Mouse (Mus musculus): ENCODE data around the gene Tnrc6b. TPM values are rescaled to one million over a fixed set of nuclear protein-coding genes. Genes with fewer than 3 reads are reported as not detected.
"Not testable (repeated sequence)": the region's sequence is repeated elsewhere in the genome, so short reads cannot be mapped to it uniquely, and the experiment has no call there.

Gene Tnrc6b
- polyA plus RNA-seq, 1 experiment: 8.9 TPM

DNA sequence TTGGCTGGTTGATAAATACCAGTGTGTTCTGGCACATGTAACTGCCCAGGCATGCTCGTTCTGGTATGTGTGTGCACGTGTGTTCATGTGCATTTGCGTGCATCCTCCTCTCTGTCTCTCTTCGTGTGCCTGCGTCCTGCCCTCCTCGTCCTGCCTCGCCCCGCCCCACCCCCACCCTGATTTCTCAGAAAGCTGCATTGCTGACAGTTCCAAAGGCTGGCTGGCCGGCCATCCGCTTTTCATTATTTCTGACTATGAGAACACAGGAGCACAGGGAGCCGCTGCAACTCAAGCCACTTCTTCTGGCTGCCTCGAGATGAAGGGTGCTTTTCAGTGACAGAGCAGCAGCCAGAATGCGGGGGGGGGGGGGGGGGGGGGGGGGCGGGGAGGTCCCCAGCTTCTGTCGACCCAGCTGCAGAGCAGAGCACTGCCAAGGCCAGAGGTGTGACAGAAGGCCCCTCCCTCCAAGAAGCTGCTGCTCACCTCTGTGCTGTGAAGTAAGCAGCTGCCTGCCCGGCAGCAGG lies 219.0 kb downstream of the Tnrc6b start:
- H3K79me2 ChIP-seq (ENCODE audit: control insufficient read depth, insufficient read depth): no peaks in the 10 kb centered on the region
- peaks cover 51% of the 10 kb centered on the region for H3K36me3 ChIP-seq (ENCODE audit: control insufficient read depth, insufficient read depth)
- H3K27me3 ChIP-seq (ENCODE audit: control insufficient read depth, insufficient read depth, insufficient read length): no peaks in the 10 kb centered on the region
- no peak overlapping the region for H3K4me3 ChIP-seq
- H3K4me2 ChIP-seq (ENCODE audit: low read depth): no peak overlapping the region
- no peak overlapping the region for H3ac ChIP-seq (ENCODE audit: control insufficient read depth, insufficient read length)
- TF ChIP-seq TCF3 (IDR thresholded peaks at IDR 0.05; ENCODE audit: insufficient read length, low read depth) (no peak), MYOD1 (IDR thresholded peaks at IDR 0.05; ENCODE audit: control insufficient read depth in 1 of 3, insufficient read length in 2 of 3, low read depth in 2 of 3) (no peak), E2F4 (IDR thresholded peaks at IDR 0.05; ENCODE audit: insufficient read depth) (no peak), POLR2AphosphoS2 (IDR thresholded peaks at IDR 0.05; ENCODE audit: insufficient read length, low read depth) (no peak), POLR2A (IDR thresholded peaks at IDR 0.05; ENCODE audit: insufficient read length, low read depth) (no peak), USF1 (IDR thresholded peaks at IDR 0.05; ENCODE audit: low read depth) (no peak), MAX (IDR thresholded peaks at IDR 0.05; ENCODE audit: low read depth) (no peak), TCF12 (IDR thresholded peaks at IDR 0.05; ENCODE audit: insufficient read depth, poor library complexity, severe bottlenecking) (no peak), MYOG (IDR thresholded peaks at IDR 0.05; ENCODE audit: control insufficient read depth in 1 of 3, insufficient read depth in 1 of 3, insufficient read length in 2 of 3, low read depth in 2 of 3) (no peak), SRF (IDR thresholded peaks at IDR 0.05; ENCODE audit: control insufficient read depth, insufficient read length, low read depth) (no peak)

DNA sequence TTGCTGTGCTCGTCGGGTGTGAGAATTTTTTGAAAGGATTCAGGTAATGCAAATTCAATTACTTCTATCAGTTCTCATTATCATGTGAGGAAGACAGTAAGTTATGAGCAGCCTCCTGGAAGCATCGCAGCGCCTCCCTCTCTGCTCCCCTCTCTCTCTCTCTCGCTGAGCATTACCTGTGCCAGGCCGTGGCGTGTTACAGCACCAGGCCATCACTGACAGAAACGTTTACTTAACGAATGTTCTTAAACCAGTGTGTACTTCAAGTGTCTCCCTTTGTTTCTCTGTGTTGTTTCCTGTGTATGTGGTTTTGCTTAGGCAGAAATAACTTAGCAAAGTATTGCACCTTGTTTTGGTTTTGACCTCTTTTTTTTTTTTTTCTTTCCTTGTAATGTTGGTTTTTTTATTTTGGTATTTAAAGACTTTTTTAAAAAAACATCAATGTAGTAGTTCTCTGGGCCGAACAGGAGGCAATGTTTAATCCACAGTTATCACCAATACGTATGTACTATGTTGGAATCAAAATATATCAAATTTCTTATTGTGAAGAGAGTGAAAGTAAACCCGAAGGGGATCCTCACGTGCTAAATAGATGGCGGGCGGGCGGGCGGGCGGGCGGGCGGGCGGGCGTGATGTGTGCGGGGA lies 219.7 kb downstream of the Tnrc6b start:
- not testable (repeated sequence) for H3K4me3 ChIP-seq; H3K79me2 ChIP-seq (ENCODE audit: control insufficient read depth, insufficient read depth); H3ac ChIP-seq (ENCODE audit: control insufficient read depth, insufficient read length); H3K4me2 ChIP-seq (ENCODE audit: low read depth); H3K27me3 ChIP-seq (ENCODE audit: control insufficient read depth, insufficient read depth, insufficient read length)
- H3K36me3 ChIP-seq (ENCODE audit: control insufficient read depth, insufficient read depth): peaks cover 47% of the 10 kb centered on the region

DNA sequence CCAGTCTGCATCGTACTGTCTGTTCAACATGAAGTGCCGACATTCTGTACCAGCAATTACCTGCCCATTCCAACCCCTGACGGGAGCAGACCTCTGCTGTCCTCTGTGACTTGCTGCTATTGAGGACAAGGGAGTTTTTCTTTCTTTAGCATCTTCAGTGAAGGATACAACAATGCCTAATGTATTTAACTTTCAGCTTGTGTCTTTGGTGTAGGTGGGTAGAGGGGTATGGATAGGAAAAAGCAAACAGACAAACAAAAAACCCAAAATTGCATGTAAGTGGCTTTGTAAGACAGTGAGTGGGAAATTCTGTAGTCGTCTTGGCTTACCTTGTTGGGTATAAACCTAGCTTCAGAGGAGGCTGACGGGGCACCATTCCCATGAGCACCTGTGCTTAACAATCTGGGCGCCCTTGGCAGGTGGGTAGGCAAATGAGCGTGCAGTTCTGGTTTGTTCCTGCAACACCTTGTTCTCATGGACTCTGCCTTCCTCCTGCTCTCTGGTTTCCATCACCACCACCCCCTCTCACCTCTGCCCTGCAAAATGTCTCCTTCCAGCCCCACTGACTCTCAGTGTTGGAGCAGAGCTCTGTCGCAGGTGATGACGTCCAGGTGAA lies 220.3 kb downstream of the Tnrc6b start:
- no peaks in the 10 kb centered on the region for H3K27me3 ChIP-seq (ENCODE audit: control insufficient read depth, insufficient read depth, insufficient read length)
- peaks cover 47% of the 10 kb centered on the region for H3K36me3 ChIP-seq (ENCODE audit: control insufficient read depth, insufficient read depth)
- H3K4me3 ChIP-seq: no peak overlapping the region
- no peak overlapping the region for H3ac ChIP-seq (ENCODE audit: control insufficient read depth, insufficient read length)
- TF ChIP-seq SRF (IDR thresholded peaks at IDR 0.05; ENCODE audit: control insufficient read depth, insufficient read length, low read depth): no peak
- no peak for TF ChIP-seq MYOD1 (IDR thresholded peaks at IDR 0.05; ENCODE audit: control insufficient read depth in 1 of 3, insufficient read length in 2 of 3, low read depth in 2 of 3)
- TF ChIP-seq POLR2A (IDR thresholded peaks at IDR 0.05; ENCODE audit: insufficient read length, low read depth): no peak
- no peak for TF ChIP-seq TCF3 (IDR thresholded peaks at IDR 0.05; ENCODE audit: insufficient read length, low read depth)
- H3K4me2 ChIP-seq (ENCODE audit: low read depth): no peak overlapping the region
- no peaks in the 10 kb centered on the region for H3K79me2 ChIP-seq (ENCODE audit: control insufficient read depth, insufficient read depth)

DNA sequence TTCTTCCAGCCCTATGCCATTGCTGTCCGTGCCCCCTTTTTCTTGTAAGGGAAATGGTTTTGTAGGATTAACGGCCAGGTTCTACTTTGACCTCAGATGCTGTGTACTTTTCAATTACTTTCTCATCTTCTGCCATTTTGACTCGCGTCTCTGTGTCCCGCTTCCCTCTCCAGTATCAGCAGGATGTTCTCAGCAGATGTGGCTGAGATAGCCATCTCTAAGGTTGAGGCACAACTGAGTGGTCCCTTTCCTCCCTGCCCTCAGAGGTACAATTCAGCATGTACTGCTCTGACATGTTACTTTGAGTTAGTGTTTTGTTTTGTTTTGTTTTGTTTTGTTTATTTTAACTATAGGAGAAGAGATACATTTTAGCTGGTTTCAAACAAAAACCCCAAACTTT lies 223.7 kb downstream of the Tnrc6b start:
- Histone ChIP-seq H3K27me3 (ENCODE audit: control insufficient read depth, insufficient read depth, insufficient read length) (no peaks in the 10 kb centered on the region), H3K36me3 (ENCODE audit: control insufficient read depth, insufficient read depth) (peaks cover 17% of the 10 kb centered on the region), H3K79me2 (ENCODE audit: control insufficient read depth, insufficient read depth) (no peaks in the 10 kb centered on the region), H3K4me3 (no peak overlapping the region), H3ac (ENCODE audit: control insufficient read depth, insufficient read length) (no peak overlapping the region), H3K4me2 (ENCODE audit: low read depth) (no peak overlapping the region)
- TF ChIP-seq MYOD1 (IDR thresholded peaks at IDR 0.05; ENCODE audit: control insufficient read depth in 1 of 3, insufficient read length in 2 of 3, low read depth in 2 of 3): no peak
- TF ChIP-seq E2F4 (IDR thresholded peaks at IDR 0.05; ENCODE audit: insufficient read depth): no peak
- TF ChIP-seq POLR2AphosphoS2 (IDR thresholded peaks at IDR 0.05; ENCODE audit: insufficient read length, low read depth): no peak
- no peak for TF ChIP-seq TCF12 (IDR thresholded peaks at IDR 0.05; ENCODE audit: insufficient read depth, poor library complexity, severe bottlenecking)
- no peak for TF ChIP-seq REST (IDR thresholded peaks at IDR 0.05; ENCODE audit: insufficient read depth, insufficient read length)
- TF ChIP-seq CEBPB (IDR thresholded peaks at IDR 0.05; ENCODE audit: insufficient read depth, poor library complexity, severe bottlenecking): no peak
- no peak for TF ChIP-seq SRF (IDR thresholded peaks at IDR 0.05; ENCODE audit: control insufficient read depth, insufficient read length, low read depth)
- no peak for TF ChIP-seq USF1 (IDR thresholded peaks at IDR 0.05; ENCODE audit: low read depth)
- no peak for TF ChIP-seq MYOG (IDR thresholded peaks at IDR 0.05; ENCODE audit: control insufficient read depth in 1 of 3, insufficient read depth in 1 of 3, insufficient read length in 2 of 3, low read depth in 2 of 3)
- TF ChIP-seq POLR2A (IDR thresholded peaks at IDR 0.05; ENCODE audit: insufficient read length, low read depth): no peak
- no peak for TF ChIP-seq MAX (IDR thresholded peaks at IDR 0.05; ENCODE audit: low read depth)
- no peak for TF ChIP-seq TCF3 (IDR thresholded peaks at IDR 0.05; ENCODE audit: insufficient read length, low read depth)

DNA sequence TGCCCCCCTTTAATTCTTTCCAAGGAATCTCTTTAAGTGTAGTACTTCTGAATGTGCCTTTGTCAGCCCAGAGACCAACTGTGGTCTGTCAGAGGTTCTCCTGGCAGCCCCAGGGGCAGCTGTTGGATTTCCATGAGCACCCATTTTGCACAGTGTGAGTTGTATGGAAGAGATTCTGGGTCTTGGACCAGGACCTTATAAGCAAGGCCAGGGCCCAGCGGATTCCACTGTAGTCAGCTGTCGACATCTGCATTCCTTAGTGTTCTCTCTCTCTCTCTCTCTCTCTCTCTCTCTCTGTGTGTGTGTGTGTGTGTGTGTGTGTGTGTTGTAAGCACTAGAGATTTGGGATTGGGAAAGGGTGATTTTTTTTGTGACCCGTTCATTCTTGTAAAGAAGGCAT lies 225.6 kb downstream of the Tnrc6b start:
- Histone ChIP-seq H3K36me3 (ENCODE audit: control insufficient read depth, insufficient read depth) (peaks cover 17% of the 10 kb centered on the region), H3K79me2 (ENCODE audit: control insufficient read depth, insufficient read depth) (no peaks in the 10 kb centered on the region), H3K4me2 (ENCODE audit: low read depth) (no peak overlapping the region), H3ac (ENCODE audit: control insufficient read depth, insufficient read length) (no peak overlapping the region), H3K27me3 (ENCODE audit: control insufficient read depth, insufficient read depth, insufficient read length) (no peaks in the 10 kb centered on the region), H3K4me3 (no peak overlapping the region)
- TF ChIP-seq POLR2A (IDR thresholded peaks at IDR 0.05; ENCODE audit: insufficient read length, low read depth) (no peak), TCF12 (IDR thresholded peaks at IDR 0.05; ENCODE audit: insufficient read depth, poor library complexity, severe bottlenecking) (no peak), E2F4 (IDR thresholded peaks at IDR 0.05; ENCODE audit: insufficient read depth) (no peak), TCF3 (IDR thresholded peaks at IDR 0.05; ENCODE audit: insufficient read length, low read depth) (no peak), CEBPB (IDR thresholded peaks at IDR 0.05; ENCODE audit: insufficient read depth, poor library complexity, severe bottlenecking) (no peak), USF1 (IDR thresholded peaks at IDR 0.05; ENCODE audit: low read depth) (no peak), SRF (IDR thresholded peaks at IDR 0.05; ENCODE audit: control insufficient read depth, insufficient read length, low read depth) (no peak), REST (IDR thresholded peaks at IDR 0.05; ENCODE audit: insufficient read depth, insufficient read length) (no peak), MYOG (IDR thresholded peaks at IDR 0.05; ENCODE audit: control insufficient read depth in 1 of 3, insufficient read depth in 1 of 3, insufficient read length in 2 of 3, low read depth in 2 of 3) (no peak), MYOD1 (IDR thresholded peaks at IDR 0.05; ENCODE audit: control insufficient read depth in 1 of 3, insufficient read length in 2 of 3, low read depth in 2 of 3) (no peak), POLR2AphosphoS2 (IDR thresholded peaks at IDR 0.05; ENCODE audit: insufficient read length, low read depth) (no peak), MAX (IDR thresholded peaks at IDR 0.05; ENCODE audit: low read depth) (no peak)
